Mouse (Mus musculus) left cerebral cortex, adult 9 months (tissue): Measurements from ENCODE around the gene Ncoa7.

Experiments
- DNase-seq, 2 experiments: peaks; one replicate each; pipeline ENCODE4 v3.0.0; 2022; ENCODE audit warnings: low spot score in 2 of 2

Gene Ncoa7

GRCm38 (mm10) chr10:30745238-30745974, 57.7 kb downstream of the Ncoa7 start:
- no peak for DNase-seq

GRCm38 (mm10) chr10:30743275-30743674, 59.9 kb downstream of the Ncoa7 start:
- DNase-seq, result no peak

DNA sequence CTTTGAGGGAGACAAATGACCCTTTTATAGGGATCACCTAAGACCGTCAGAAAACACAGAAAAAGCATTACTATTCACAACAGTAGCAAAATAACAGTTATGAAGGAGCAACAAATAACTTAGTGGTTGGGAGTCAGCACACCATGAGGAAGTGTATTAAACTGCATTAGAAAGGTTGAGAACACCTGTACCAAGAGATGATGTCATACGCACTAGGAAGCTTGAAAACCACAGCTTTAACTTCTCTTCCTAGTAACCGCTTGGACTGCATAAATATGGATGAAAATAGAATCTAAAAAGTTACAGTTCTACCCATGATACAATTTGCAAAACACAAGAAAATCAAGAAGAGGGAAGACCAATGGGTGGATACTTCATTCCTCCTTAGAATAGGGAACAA, 64.7 kb downstream of the Ncoa7 start:
- no peak for DNase-seq

DNA sequence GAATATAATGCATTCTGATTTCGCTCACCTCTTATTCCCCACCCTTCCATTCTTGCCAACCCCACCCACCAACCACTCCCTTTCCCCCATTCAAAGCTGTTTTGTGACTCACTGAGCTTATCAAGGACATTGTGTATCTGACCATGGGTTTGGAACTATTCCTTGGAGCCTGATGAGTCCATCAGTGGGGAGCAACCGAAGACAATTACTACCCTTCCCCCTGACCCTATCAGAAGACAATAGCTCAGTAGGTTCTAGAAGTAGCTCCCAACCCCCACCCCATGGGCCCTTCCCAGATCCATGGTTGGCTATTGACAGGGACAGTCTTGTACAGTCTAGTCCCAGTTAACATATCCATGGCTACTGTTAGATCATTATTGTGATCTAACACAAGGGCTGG, 65.8 kb downstream of the Ncoa7 start:
- DNase-seq, result no peak

- no peak for DNase-seq
Measured at GRCm38 (mm10) chr10:30733148-30733785, 69.9 kb downstream of the Ncoa7 start.

DNA sequence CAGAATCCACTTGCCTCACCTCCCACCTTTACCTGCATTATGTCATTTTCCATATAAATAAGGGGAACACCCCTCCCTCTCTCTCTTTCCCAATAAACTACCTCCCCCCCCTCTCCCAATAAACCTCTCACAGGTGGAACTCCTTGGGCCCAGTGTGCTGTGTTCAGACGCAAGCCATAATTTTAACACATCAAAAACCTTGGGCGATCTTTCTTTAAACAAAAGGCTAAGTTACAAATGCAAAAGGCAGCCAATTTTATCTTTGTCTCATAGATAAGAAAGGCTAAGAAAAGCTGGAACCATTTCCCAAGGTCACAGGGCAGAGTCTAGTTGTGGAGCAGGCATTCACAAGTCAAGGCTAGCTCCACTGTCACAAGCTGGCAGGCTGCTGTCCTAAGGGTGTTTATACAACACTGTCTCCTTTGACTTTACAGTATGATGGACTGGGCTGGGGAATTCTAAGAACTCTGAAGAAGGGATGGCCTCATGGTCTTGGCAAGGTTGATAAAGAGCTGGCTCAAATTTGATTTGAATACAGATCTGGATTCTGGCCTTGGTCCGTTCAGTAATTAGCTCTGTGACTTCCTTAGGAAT, 71.7 kb downstream of the Ncoa7 start:
- no peak for DNase-seq

GRCm38 (mm10) chr10:30730791-30731190, 72.3 kb downstream of the Ncoa7 start:
- no peak for DNase-seq

GRCm38 (mm10) chr10:30729157-30730096, 73.7 kb downstream of the Ncoa7 start:
- DNase-seq, result no peak

- no peak for DNase-seq
Measured at GRCm38 (mm10) chr10:30723014-30723413, 80.1 kb downstream of the Ncoa7 start.

DNA sequence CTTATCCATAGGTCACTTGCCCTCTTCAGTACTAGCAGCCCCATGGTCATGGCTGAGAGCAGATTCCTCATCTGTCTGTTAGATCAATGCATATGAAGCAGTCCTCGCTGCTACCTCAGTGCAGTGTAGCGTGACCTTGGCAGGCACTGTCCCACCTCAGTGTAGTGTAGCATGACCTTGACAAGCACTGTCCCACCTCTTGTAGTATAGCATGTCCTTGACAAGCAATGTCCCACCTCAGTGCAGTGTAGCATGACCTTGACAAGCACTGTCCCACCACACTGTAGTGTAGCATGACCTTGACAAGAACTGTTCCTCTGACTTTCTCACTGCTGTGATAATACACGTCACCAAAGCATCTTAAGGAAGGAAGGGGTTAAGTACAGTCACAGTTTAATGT, 82.6 kb downstream of the Ncoa7 start:
- no peak for DNase-seq

- DNase-seq, result no peak
Measured at GRCm38 (mm10) chr10:30719947-30720346, 83.2 kb downstream of the Ncoa7 start.

- DNase-seq, result peak in 1 of 2 experiments; percentile 29
Measured at GRCm38 (mm10) chr10:30718703-30719340, 84.3 kb downstream of the Ncoa7 start.

DNA sequence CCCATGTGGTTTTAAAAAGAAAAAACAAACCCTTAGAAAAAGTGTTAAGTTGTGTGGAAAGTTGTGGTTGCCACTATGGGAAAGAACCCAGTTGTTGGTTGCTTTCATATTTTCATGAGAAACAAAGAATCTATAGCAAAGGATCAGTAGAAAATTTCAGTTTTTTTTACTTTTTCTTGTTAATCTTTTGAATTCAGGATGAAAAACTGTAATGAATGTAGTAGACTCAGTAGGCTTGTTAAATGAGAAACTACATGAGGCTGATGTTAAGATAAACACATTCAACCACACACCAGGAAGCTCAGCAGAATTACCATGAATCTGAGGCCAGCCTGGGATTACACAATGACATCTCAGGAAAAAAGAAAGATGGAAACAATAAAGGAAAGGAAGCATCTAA, 87.0 kb downstream of the Ncoa7 start:
- no peak for DNase-seq

DNA sequence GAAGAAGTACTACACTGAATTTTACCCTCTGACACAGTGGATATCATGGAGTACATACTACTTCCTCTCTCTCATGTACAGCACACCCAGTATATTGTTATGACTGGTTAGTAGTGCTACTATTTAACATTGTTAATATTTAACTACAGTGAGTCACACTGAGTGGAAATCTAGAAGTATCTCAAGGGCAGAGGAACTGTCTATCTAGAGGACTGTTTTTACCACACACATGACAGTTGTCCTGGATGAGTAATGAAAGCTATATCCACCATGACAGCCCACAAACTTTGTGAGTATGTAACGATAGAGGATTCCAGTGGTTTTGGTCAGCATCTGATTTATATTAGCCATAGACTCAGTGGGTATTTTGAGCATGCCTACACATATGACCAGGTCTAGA, 90.6 kb downstream of the Ncoa7 start:
- no peak for DNase-seq

- DNase-seq, result no peak
Measured at GRCm38 (mm10) chr10:30709846-30710403, 93.2 kb downstream of the Ncoa7 start.

- DNase-seq, result no peak
Measured at GRCm38 (mm10) chr10:30708039-30708438, 95.1 kb downstream of the Ncoa7 start.

DNA sequence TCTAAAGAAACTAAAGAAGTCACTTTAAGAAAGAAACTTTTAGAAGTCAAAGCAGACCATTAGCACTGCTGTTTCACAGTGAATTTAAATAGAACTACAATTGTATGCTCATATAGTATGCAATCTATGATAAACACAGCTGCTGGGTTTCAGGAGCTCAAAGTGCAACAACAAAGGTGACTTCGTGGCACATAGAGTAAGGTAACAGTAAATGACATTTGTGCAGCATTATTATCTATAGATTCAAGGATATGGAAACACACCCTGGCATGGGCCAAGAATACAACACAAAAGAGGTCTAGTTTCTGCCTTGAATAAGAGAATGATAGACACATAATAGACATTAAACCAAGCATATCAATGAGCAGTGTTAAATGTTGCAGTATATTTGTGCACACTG, 100.5 kb downstream of the Ncoa7 start:
- no peak for DNase-seq

- no peak for DNase-seq
Measured at GRCm38 (mm10) chr10:30686862-30687261, 116.3 kb downstream of the Ncoa7 start.

DNA sequence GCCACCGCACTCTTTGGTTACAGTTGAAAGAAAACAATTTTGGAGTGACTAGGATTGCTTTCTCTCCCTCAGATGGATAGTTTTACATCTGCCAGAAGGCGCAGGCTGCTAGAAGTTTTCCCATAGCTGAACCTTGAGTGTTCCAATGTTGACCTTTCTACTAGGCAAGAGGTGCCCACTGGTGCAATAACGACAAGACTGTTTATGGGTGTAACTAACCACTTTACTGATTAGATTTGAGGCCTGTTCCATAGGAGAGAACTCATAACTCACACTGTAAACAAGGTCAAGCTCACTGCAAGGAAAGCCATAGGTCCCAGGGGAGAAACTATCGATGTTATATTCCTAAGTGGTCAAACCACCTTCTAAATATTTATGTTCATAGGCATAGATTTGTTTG, 119.7 kb downstream of the Ncoa7 start:
- DNase-seq, result no peak

- no peak for DNase-seq
Measured at GRCm38 (mm10) chr10:30679756-30680155, 123.4 kb downstream of the Ncoa7 start.

DNA sequence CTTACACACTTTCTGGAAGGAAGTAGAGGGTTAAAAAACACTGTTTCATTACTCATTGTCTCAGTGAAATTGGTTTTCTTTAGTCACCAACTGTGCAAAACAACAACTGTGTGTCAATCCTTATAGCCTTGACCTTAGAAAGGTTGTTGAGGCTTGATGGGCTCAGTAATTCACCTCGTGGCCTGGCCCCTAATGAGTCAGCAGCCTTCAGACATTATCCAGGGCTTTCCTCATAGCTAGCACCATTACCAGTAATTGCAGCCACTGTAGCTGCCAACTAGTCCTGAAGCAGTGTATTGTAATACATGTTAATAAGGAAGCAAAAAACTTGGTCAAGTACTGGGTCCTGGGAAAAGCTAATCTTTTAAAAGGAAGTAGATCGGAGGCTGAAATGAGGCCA, 125.1 kb downstream of the Ncoa7 start:
- DNase-seq, result no peak
